Mouse (Mus musculus) MEL (cell line): ENCODE measurements around the gene Epc2. TPM values are rescaled to one million over a fixed set of nuclear protein-coding genes. Genes with fewer than 3 reads are reported as not detected.

Experiments used
- DNase-seq: peaks from one replicate; pipeline ENCODE4 v3.0.0; 2011; ENCODE audit warnings: low read depth, low spot score
- H3K27ac ChIP-seq: 2 replicates; pipeline ENCODE4 v1.5.1; 2012; ENCODE audit warnings: low read depth, mild to moderate bottlenecking, control low read depth, low read length, moderate library complexity; ENCODE audit not compliant: control insufficient read depth
- H3K27me3 ChIP-seq, 2 experiments: fragments of 150-350 bp in 1 of 2; sonication (generic) in 1 of 2; 2 replicates each; pipeline ENCODE4 v1.6.1; 2012; ENCODE audit warnings: low read length in 2 of 2, mild to moderate bottlenecking in 2 of 2, improper control_type of control experiment in 1 of 2, moderate library complexity in 1 of 2; ENCODE audit not compliant: insufficient read depth in 2 of 2, control insufficient read depth in 1 of 2
- H3K36me3 ChIP-seq, 2 experiments: 2 replicates each; pipeline ENCODE4 v1.6.1; 2012 to 2014; ENCODE audit warnings: low read length in 2 of 2, improper control_type of control experiment in 1 of 2, inconsistent platforms in 1 of 2, mild to moderate bottlenecking in 1 of 2; ENCODE audit not compliant: insufficient read depth in 2 of 2, control insufficient read depth in 1 of 2
- H3K4me1 ChIP-seq, 2 experiments: fragments of 150-350 bp in 1 of 2; sonication (generic) in 1 of 2; 2 replicates each; pipeline ENCODE4 v1.6.1; 2012; ENCODE audit warnings: low read length in 2 of 2, improper control_type of control experiment in 1 of 2, mild to moderate bottlenecking in 1 of 2; ENCODE audit not compliant: insufficient read depth in 2 of 2, control insufficient read depth in 1 of 2
- H3K4me3 ChIP-seq, 2 experiments: fragments of 150-350 bp in 1 of 2; sonication (generic) in 1 of 2; 2 replicates each; pipeline ENCODE4 v1.5.1; 2012; ENCODE audit warnings: low read depth in 2 of 2, low read length in 2 of 2, mild to moderate bottlenecking in 2 of 2, moderate library complexity in 2 of 2, control low read depth in 1 of 2, improper control_type of control experiment in 1 of 2; ENCODE audit not compliant: control insufficient read depth in 1 of 2, insufficient read depth in 1 of 2
- H3K79me2 ChIP-seq: 2 replicates; pipeline ENCODE4 v1.6.1; 2012; ENCODE audit warnings: mild to moderate bottlenecking, low read length, moderate library complexity; ENCODE audit not compliant: control insufficient read depth, poor library complexity, insufficient read depth
- H3K9ac ChIP-seq: 2 replicates; pipeline ENCODE4 v1.6.1; 2012; ENCODE audit warnings: low read depth, mild to moderate bottlenecking, control low read depth, low read length, moderate library complexity; ENCODE audit not compliant: control insufficient read depth, poor library complexity, severe bottlenecking
- H3K9me3 ChIP-seq: fragments of 150-350 bp; sonication (generic); replicated peaks from 2 replicates; pipeline ENCODE4 v1.6.1; 2012; ENCODE audit warnings: mild to moderate bottlenecking, low read length, improper control_type of control experiment, moderate library complexity; ENCODE audit not compliant: insufficient read depth
- BHLHE40 ChIP-seq: IDR thresholded peaks from 2 replicates; pipeline ENCODE4 v1.6.1; 2012; ENCODE audit warnings: low read depth, mild to moderate bottlenecking, inconsistent platforms, low read length, improper control_type of control experiment, borderline replicate concordance
- CHD1 ChIP-seq: IDR thresholded peaks from 2 replicates; pipeline ENCODE4 v1.6.1; 2012; ENCODE audit warnings: low read depth, mild to moderate bottlenecking, inconsistent platforms, low read length, improper control_type of control experiment
- CHD2 ChIP-seq: IDR thresholded peaks from 2 replicates; pipeline ENCODE4 v1.6.1; 2011; ENCODE audit warnings: low read length, improper control_type of control experiment
- E2F4 ChIP-seq: IDR thresholded peaks from 2 replicates; pipeline ENCODE4 v1.6.1; 2011; ENCODE audit warnings: low read depth, low read length, improper control_type of control experiment, borderline replicate concordance
- EP300 ChIP-seq, 2 experiments: IDR thresholded peaks; 2 replicates each; pipeline ENCODE4 v1.6.1; 2011; ENCODE audit warnings: improper control_type of control experiment in 2 of 2, low read length in 2 of 2, low read depth in 1 of 2, mild to moderate bottlenecking in 1 of 2
- JUND ChIP-seq: IDR thresholded peaks from 2 replicates; pipeline ENCODE4 v1.6.1; 2011; ENCODE audit warnings: low read depth, mild to moderate bottlenecking, improper control_type of control experiment, low read length
- KAT2A ChIP-seq: conservative IDR thresholded peaks from 2 replicates; pipeline ENCODE4 v1.6.1; 2012; ENCODE audit warnings: low read depth, low read length, improper control_type of control experiment, inconsistent platforms
- MAFK ChIP-seq: IDR thresholded peaks from 2 replicates; pipeline ENCODE4 v1.6.1; 2011; ENCODE audit warnings: low read depth, mild to moderate bottlenecking, low read length, improper control_type of control experiment, borderline replicate concordance
- MAX ChIP-seq: IDR thresholded peaks from 2 replicates; pipeline ENCODE4 v1.6.1; 2011; ENCODE audit warnings: low read length, improper control_type of control experiment
- MEF2A ChIP-seq: IDR thresholded peaks from 2 replicates; pipeline ENCODE4 v1.6.1; 2014; ENCODE audit warnings: low read depth, mild to moderate bottlenecking, inconsistent platforms, low read length, improper control_type of control experiment; ENCODE audit not compliant: poor library complexity, insufficient replicate concordance, severe bottlenecking; ENCODE audit errors: extremely low read depth
- MXI1 ChIP-seq: IDR thresholded peaks from 2 replicates; pipeline ENCODE4 v1.6.1; 2011; ENCODE audit warnings: mild to moderate bottlenecking, low read depth, low read length, improper control_type of control experiment
- MYB ChIP-seq: IDR thresholded peaks from 2 replicates; pipeline ENCODE4 v1.6.1; 2011; ENCODE audit warnings: mild to moderate bottlenecking, low read depth, low read length, improper control_type of control experiment
- MYC ChIP-seq: IDR thresholded peaks from 2 replicates; pipeline ENCODE4 v1.6.1; 2011; ENCODE audit warnings: low read depth, mild to moderate bottlenecking, low read length, improper control_type of control experiment, moderate library complexity
- POLR2A ChIP-seq, 2 experiments: IDR thresholded peaks; 2 replicates each; pipeline ENCODE4 v1.6.1; 2011 to 2012; ENCODE audit warnings: low read length in 2 of 2, mild to moderate bottlenecking in 2 of 2, control low read depth in 1 of 2, improper control_type of control experiment in 1 of 2, low read depth in 1 of 2, moderate library complexity in 1 of 2; ENCODE audit not compliant: control insufficient read depth in 1 of 2, insufficient read depth in 1 of 2, poor library complexity in 1 of 2
- POLR2AphosphoS2 ChIP-seq: IDR thresholded peaks from 2 replicates; pipeline ENCODE4 v1.6.1; 2011; ENCODE audit warnings: low read length, improper control_type of control experiment
- TAL1 ChIP-seq: IDR thresholded peaks from 2 replicates; pipeline ENCODE4 v1.6.1; 2012; ENCODE audit warnings: mild to moderate bottlenecking, inconsistent platforms, low read length, moderate library complexity, mixed read lengths
- TBP ChIP-seq: IDR thresholded peaks from 2 replicates; pipeline ENCODE4 v1.8.0; 2011; ENCODE audit warnings: low read depth, low read length, improper control_type of control experiment
- TCF12 ChIP-seq: IDR thresholded peaks from 2 replicates; pipeline ENCODE4 v1.6.1; 2014; ENCODE audit warnings: low read depth, mild to moderate bottlenecking, inconsistent platforms, low read length, improper control_type of control experiment, moderate library complexity
- UBTF ChIP-seq: IDR thresholded peaks from 2 replicates; pipeline ENCODE4 v1.6.1; 2012; ENCODE audit warnings: low read depth, mild to moderate bottlenecking, inconsistent platforms, low read length, improper control_type of control experiment, moderate library complexity, borderline replicate concordance; ENCODE audit not compliant: insufficient read depth
- USF2 ChIP-seq, 2 experiments: IDR thresholded peaks; 2 replicates each; pipeline ENCODE4 v1.6.1; 2011 to 2012; ENCODE audit warnings: improper control_type of control experiment in 2 of 2, low read length in 2 of 2, borderline replicate concordance in 1 of 2, inconsistent platforms in 1 of 2, low read depth in 1 of 2, mild to moderate bottlenecking in 1 of 2; ENCODE audit not compliant: insufficient read depth in 1 of 2
- polyA plus RNA-seq, 2 experiments: library from polyadenylated mRNA; stranded (reverse) in 1 of 2; unstranded in 1 of 2; fragments of >175 nt in 1 of 2; fragments of >200 nt in 1 of 2; gene quantifications; 2 replicates each; pipeline versions ENCODE4 v1.2.1 to v1.2.4; 2012; ENCODE audit warnings: low replicate concordance in 2 of 2, low read depth in 1 of 2; ENCODE audit not compliant: insufficient read length in 2 of 2, insufficient read depth in 1 of 2, missing spikeins in 1 of 2
- total RNA-seq: library from RNA; depleted of rRNA; stranded (reverse); fragments of 300-350 nt; gene quantifications from 2 replicates; pipeline ENCODE4 v1.2.3, GENCODE M21; 2012

Gene Epc2
- total and polyA plus RNA-seq, 3 experiments: 14.3 to 15.4 TPM; not detected in 1

DNA sequence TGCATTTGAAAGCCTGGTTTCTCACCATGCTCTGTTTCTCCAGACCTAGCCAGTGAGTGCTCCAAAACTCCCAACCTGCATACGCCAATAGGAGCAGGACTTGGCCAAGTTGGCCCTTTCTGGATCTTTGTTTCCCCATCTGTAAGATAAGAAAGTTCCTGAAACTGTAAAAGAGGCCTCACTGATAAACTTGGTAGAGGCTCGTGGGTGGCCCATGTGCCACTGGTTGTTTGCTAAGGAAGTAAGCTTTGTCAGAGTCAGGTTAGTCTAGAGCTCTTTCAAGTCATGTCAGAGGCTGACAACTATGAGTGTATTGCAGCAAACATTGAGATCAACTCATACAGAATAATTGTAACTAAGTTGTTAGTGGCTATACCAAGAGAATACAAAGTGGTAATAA, 101.8 kb downstream of the Epc2 start (continued):
- no peak for TF ChIP-seq MEF2A
- TF ChIP-seq, all 39 proteins: peak for 12

DNA sequence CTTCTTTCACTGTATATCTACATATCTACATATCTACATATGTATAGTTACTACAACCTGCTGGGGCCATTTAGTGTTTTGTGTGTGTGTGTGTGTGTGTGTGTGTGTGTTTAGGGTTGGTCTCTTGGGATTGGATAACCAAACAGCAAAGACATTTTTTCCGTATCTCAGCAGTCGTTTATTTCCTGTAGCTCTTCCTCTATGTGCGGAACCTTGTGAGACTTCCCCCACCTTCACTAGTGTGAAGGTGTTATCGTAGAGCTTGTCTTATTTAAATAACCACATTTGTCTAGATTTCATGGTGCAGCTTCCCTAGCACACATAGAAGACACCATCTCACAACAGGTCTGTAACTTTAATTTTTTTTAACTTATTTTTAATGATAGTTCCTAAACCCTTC, 106.1 kb downstream of the Epc2 start:
- Histone ChIP-seq H3K9me3 (no peaks in the 10 kb centered on the region), H3K4me3 (no peak overlapping the region), H3K27me3 (no peaks in the 10 kb centered on the region), H3K79me2 (no peaks in the 10 kb centered on the region), H3K36me3 (peaks cover 0 to 13% of the 10 kb centered on the region in 2 experiments; a peak in 2 of 4 replicates), H3K9ac (no peak overlapping the region), H3K27ac (no peak overlapping the region), H3K4me1 (peaks cover 4 to 11% of the 10 kb centered on the region in 2 experiments)
- no peak for DNase-seq
- no peak for TF ChIP-seq POLR2A (IDR thresholded peaks at IDR 0.05; ENCODE audit: control insufficient read depth in 1 of 2, insufficient read depth in 1 of 2, low read depth in 1 of 2, low read length in 2 of 2, poor library complexity in 1 of 2)
- TF ChIP-seq TAL1: no peak
- TF ChIP-seq MYB: no peak
- no peak for TF ChIP-seq TBP
- no peak for TF ChIP-seq CHD2
- TF ChIP-seq KAT2A: no peak
- no peak for TF ChIP-seq CHD1
- TF ChIP-seq MAFK: no peak
- no peak for TF ChIP-seq MAX
- no peak for TF ChIP-seq MYC
- no peak for TF ChIP-seq JUND
- no peak for TF ChIP-seq E2F4
- no peak for TF ChIP-seq MXI1
- no peak for TF ChIP-seq POLR2AphosphoS2
- no peak for TF ChIP-seq BHLHE40
- TF ChIP-seq TCF12: no peak
- no peak for TF ChIP-seq USF2 (IDR thresholded peaks at IDR 0.05; ENCODE audit: borderline replicate concordance in 1 of 2, insufficient read depth in 1 of 2, low read depth in 1 of 2, low read length in 2 of 2)
- TF ChIP-seq EP300 (IDR thresholded peaks at IDR 0.05; ENCODE audit: low read depth in 1 of 2, low read length in 2 of 2): no peak
- no peak for TF ChIP-seq UBTF

DNA sequence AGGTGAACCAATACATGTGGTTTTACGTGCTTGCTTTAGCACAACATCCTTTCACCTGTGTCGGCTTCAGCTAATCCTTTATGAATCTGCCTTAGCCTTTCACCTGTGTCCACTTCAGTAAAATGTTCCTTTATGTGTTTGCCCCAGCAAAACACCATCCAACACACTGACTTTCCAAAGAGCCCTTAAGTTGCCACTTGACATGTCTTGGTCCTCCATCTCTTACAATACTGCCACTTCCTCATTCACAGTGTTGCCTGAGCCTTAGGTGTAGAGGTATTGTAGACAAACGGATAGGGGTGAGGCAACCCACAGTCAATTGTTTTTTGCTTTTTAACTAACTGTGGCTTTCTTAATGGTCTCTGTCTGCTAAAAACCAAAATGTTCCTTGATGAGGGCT, 107.1 kb downstream of the Epc2 start:
- no peaks in the 10 kb centered on the region for H3K9me3 ChIP-seq
- TF ChIP-seq TCF12: no peak
- TF ChIP-seq, all 39 proteins: peak for 0
- H3K79me2 ChIP-seq: no peaks in the 10 kb centered on the region
- H3K9ac ChIP-seq: no peak overlapping the region
- peaks cover 0 to 6% of the 10 kb centered on the region in 2 experiments; a peak in 2 of 4 replicates for H3K4me1 ChIP-seq
- no peak overlapping the region for H3K27ac ChIP-seq
- no peak overlapping the region for H3K4me3 ChIP-seq
- peak; percentile 32 for DNase-seq
- peaks cover 0 to 5% of the 10 kb centered on the region in 2 experiments; a peak in 2 of 4 replicates for H3K36me3 ChIP-seq
- no peaks in the 10 kb centered on the region for H3K27me3 ChIP-seq
